Comparison of ENCODE assay signal across 21 mouse cellular contexts in genomic region chr11:5275216-5275615, GRCm38 (mm10). TPM values are rescaled to one million over a fixed set of nuclear protein-coding genes. Genes with fewer than 3 reads are reported as not detected.
DNase-seq lines count a peak whose midpoint lies in the region; ATAC-seq and TF ChIP-seq lines count a peak whose summit lies in the region.
"Had no signal": no experiment of that assay in that cellular context is flagged by ENCODE, and none has a peak within 500 bp of the region (broad histone marks: within the 10 kb centered on the region; RNA-seq: fewer than 3 reads in every experiment).

No protein-coding gene starts in this region.

- H3K36me3 ChIP-seq in midbrain, embryonic 11.5 days (ENCODE audit: control insufficient read depth, insufficient read depth, low read length), result 0 out of 2 replicates have a peak, but pooled peaks cover 3% of the 10 kb centered on the region
- H3K36me3 ChIP-seq in midbrain, postnatal 0 days (ENCODE audit: insufficient read depth, low read length), result no peaks in the 10 kb centered on the region
- H3K36me3 ChIP-seq: embryonic facial prominence, embryonic 12.5 days; hindbrain, embryonic 12.5 days; intestine, embryonic 15.5 days had no signal

- H3K9ac ChIP-seq in midbrain, embryonic 11.5 days (ENCODE audit: low read length), result no peak overlapping the region
- no peak overlapping the region for H3K9ac ChIP-seq in midbrain, postnatal 0 days (replicated peaks; ENCODE audit: low read length, poor library complexity, severe bottlenecking)
- H3K9ac ChIP-seq: embryonic facial prominence, embryonic 12.5 days; embryonic facial prominence, embryonic 15.5 days; forebrain, postnatal 0 days; hindbrain, embryonic 12.5 days; intestine, embryonic 15.5 days had no signal

- H3K4me1 ChIP-seq in midbrain, embryonic 11.5 days (ENCODE audit: control insufficient read depth, insufficient read depth, low read length), result peaks cover 3% of the 10 kb centered on the region; the same call in 1 of the 2 replicates
- H3K4me1 ChIP-seq in midbrain, postnatal 0 days (ENCODE audit: insufficient read depth, low read length), result no peaks in the 10 kb centered on the region

- intact Hi-C loops in gastrocnemius, postnatal 14 days (cut with DNase I; ENCODE audit: low total_unique reads), result no loop called here

- no peaks in the 10 kb centered on the region for H3K9me3 ChIP-seq in midbrain, embryonic 11.5 days (ENCODE audit: control insufficient read depth, low read length)
- no peaks in the 10 kb centered on the region for H3K9me3 ChIP-seq in midbrain, postnatal 0 days (ENCODE audit: low read length)
- H3K9me3 ChIP-seq: embryonic facial prominence, embryonic 12.5 days; embryonic facial prominence, embryonic 15.5 days; hindbrain, embryonic 12.5 days; intestine, embryonic 15.5 days had no signal

- TF ChIP-seq CTCF in midbrain, postnatal 0 days (IDR thresholded peaks at IDR 0.05), result no peak

- WGBS in midbrain, embryonic 11.5 days, result 86% methylated on average over 4 of the region's 4 CpGs
- 86% methylated on average over 4 of the region's 4 CpGs for WGBS in midbrain, postnatal 0 days

- H3K27me3 ChIP-seq in midbrain, embryonic 11.5 days (ENCODE audit: control insufficient read depth, insufficient read depth, low read length), result no peaks in the 10 kb centered on the region
- H3K27me3 ChIP-seq in midbrain, postnatal 0 days (ENCODE audit: insufficient read depth, low read length), result no peaks in the 10 kb centered on the region
- H3K27me3 ChIP-seq: embryonic facial prominence, embryonic 12.5 days; embryonic facial prominence, embryonic 15.5 days; hindbrain, embryonic 12.5 days; intestine, embryonic 15.5 days had no signal

- no peak overlapping the region for H3K4me2 ChIP-seq in midbrain, embryonic 11.5 days
- H3K4me2 ChIP-seq in midbrain, postnatal 0 days (ENCODE audit: low read depth, low read length, poor library complexity, severe bottlenecking), result no peak overlapping the region
- H3K4me2 ChIP-seq: embryonic facial prominence, embryonic 12.5 days; embryonic facial prominence, embryonic 15.5 days; heart, embryonic 11.5 days; hindbrain, embryonic 12.5 days; intestine, embryonic 15.5 days had no signal

- DNase-seq in midbrain, embryonic 11.5 days (ENCODE audit: low spot score, missing footprints), result peak; percentile 75
- DNase-seq in midbrain, postnatal 0 days (ENCODE audit: low spot score), result no peak
- DNase-seq in gastrocnemius, postnatal 14 days, result peak; percentile 62
- DNase-seq in skeletal muscle tissue, adult 2 months (ENCODE audit: low read depth, low spot score), result peak; percentile 75
- no peak for DNase-seq in layer of hippocampus, adult 18-20 months (ENCODE audit: low spot score in 2 of 2)
- DNase-seq in embryo, embryonic 11 days, result no peak
- DNase-seq: adrenal gland, adult 8-10 months; adrenal gland, postnatal 25 days; cerebellum, adult 11-12 months; cerebellum, adult 8-10 months; cerebellum, postnatal 14 days; forebrain, postnatal 0 days; heart, adult 11 months had no signal

- H3K4me3 ChIP-seq in midbrain, embryonic 11.5 days (ENCODE audit: low read depth, low read length), result no peak overlapping the region
- H3K4me3 ChIP-seq in midbrain, postnatal 0 days (ENCODE audit: low read depth, low read length), result no peak overlapping the region
- H3K4me3 ChIP-seq: embryonic facial prominence, embryonic 12.5 days; embryonic facial prominence, embryonic 15.5 days; hindbrain, embryonic 12.5 days; intestine, embryonic 15.5 days had no signal

- no peak overlapping the region for H3K27ac ChIP-seq in midbrain, embryonic 11.5 days (ENCODE audit: low read depth, low read length)
- H3K27ac ChIP-seq in midbrain, postnatal 0 days (ENCODE audit: low read depth, low read length), result no peak overlapping the region
- H3K27ac ChIP-seq: embryonic facial prominence, embryonic 12.5 days; embryonic facial prominence, embryonic 15.5 days; hindbrain, embryonic 12.5 days; intestine, embryonic 15.5 days had no signal

- no peak for ATAC-seq in midbrain, embryonic 11.5 days (ENCODE audit: low FRiP score)
- ATAC-seq in midbrain, postnatal 0 days (ENCODE audit: low FRiP score), result no peak
- ATAC-seq: activated CD4-positive, CD25-positive, alpha-beta regulatory T cell, adult 4 months; forebrain, embryonic 14.5 days; forebrain, postnatal 0 days; hindbrain, embryonic 16.5 days; intestine, embryonic 15.5 days had no signal

RNA-seq across cellular contexts. Expression of gene Kremen1, which starts 13.9 kb away (rescaled TPM):
- polyA plus RNA-seq in midbrain, embryonic 11.5 days (2014; fragmentation: Nextera tagmentation; extraction: Ambion mirVana), result 4.9 and 6.9 TPM in 2 replicates
- 8.5 and 11.2 TPM in 2 replicates for total RNA-seq in midbrain, postnatal 0 days (2014; rRNA removed)
- polyA plus RNA-seq in midbrain, postnatal 0 days (2015; fragmentation: Nextera tagmentation; extraction: Ambion mirVana), result 2.3 and 2.5 TPM in 2 replicates
- 10 to 100 TPM; 46.8 to 48.1 TPM for total RNA-seq in gastrocnemius, postnatal 14 days (2021)
- 10 to 100 TPM; 12.9 to 15.5 TPM for total RNA-seq in layer of hippocampus, adult 18-20 months (2021)

Comparison
In these comparisons a context has a peak if more than half of its experiments do, and no peak if none do; other contexts are left out.
1. DNase-seq: peak in midbrain, embryonic 11.5 days (single experiment), gastrocnemius, postnatal 14 days (single experiment) and skeletal muscle tissue, adult 2 months (single experiment); none in midbrain, postnatal 0 days (single experiment), layer of hippocampus, adult 18-20 months (0 of 2) and embryo, embryonic 11 days (single experiment).